Mouse (Mus musculus) ZHBTc4 (cell line): ENCODE results near the gene Rbbp7.

ENCODE experiments used
- DNase-seq: peaks from one replicate; pipeline ENCODE4 v3.0.0-alpha.2; 2011; ENCODE audit warnings: low read depth, low spot score

The Rbbp7 gene

DNA sequence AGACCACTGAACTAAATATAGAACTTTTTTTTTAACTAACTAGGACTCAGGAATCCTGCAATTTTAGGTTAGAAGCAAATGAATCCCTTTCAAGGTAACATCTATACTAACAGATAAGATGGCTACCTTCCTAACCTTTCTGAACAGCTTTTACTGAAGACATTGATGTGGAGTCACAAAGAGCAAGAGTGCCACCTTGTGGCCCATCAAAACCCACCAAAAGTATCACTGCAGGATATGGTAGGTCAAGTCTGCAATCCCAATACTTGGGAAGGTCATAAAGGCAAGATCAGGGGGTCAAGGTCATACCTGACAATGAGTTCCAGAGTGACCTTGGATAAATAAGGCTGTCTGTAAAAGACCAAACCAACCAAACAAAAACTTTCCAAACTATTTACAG, 40.2 kb downstream of the Rbbp7 start:
- peak; percentile 84 for DNase-seq

DNA sequence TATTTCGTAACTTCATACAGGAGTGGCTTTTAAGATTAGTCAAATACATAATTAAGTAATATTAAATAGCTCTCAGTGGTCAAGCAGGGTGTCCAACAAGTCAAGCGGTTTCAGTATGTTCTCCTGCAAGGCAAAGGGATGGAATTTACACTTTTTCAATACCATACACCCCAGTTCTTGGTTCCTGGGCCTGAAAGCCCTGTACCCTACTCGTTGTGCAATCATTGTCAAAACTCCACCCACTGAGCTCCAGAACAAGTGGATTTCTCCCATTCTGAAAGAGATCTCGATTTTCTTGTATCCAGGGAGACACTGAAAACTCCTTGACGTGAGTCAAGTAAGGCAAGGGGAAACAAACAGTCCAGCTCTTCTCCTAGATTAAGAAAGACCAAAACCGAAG, 67.8 kb downstream of the Rbbp7 start:
- DNase-seq, result no peak
